In genomic region chr19:53898970-53899900, GRCm38 (mm10) we compare ENCODE assay signal across 18 mouse cellular contexts. TPM values are rescaled to one million over a fixed set of nuclear protein-coding genes. Genes with fewer than 3 reads are reported as not detected.
DNase-seq lines count a peak whose midpoint lies in the region; ATAC-seq and TF ChIP-seq lines count a peak whose summit lies in the region.
"Had no signal": no experiment of that assay in that cellular context is flagged by ENCODE, and none has a peak within 500 bp of the region (broad histone marks: within the 10 kb centered on the region; RNA-seq: fewer than 3 reads in every experiment).

No protein-coding gene starts in this region.

- DNase-seq in forebrain, embryonic 11.5 days (ENCODE audit: low spot score), result peak; percentile 28
- DNase-seq in layer of hippocampus, adult 2 months (ENCODE audit: low spot score in 2 of 2), result no peak
- no peak for DNase-seq in layer of hippocampus, postnatal 10 days (ENCODE audit: low spot score in 2 of 2)
- DNase-seq in CD4-positive helper T cell, adult 2 months (ENCODE audit: low read depth, low spot score), result peak; percentile 26
- DNase-seq in hindbrain, postnatal 0 days (ENCODE audit: low spot score), result no peak
- DNase-seq: adrenal gland, adult 8-10 months; cerebellum, adult 9-11 months; gastrocnemius, postnatal 25 days; kidney, adult 9 months; layer of hippocampus, postnatal 36 days; lung, embryonic 14.5 days; lung, postnatal 4 days; right cerebral cortex, postnatal 4 days had no signal

- no peak overlapping the region for H3K27ac ChIP-seq in forebrain, embryonic 11.5 days (ENCODE audit: low read depth, low read length)
- H3K27ac ChIP-seq in forebrain, embryonic 13.5 days, result no peak overlapping the region
- peak overlapping the region; percentile 68; the same call in 1 of the 2 replicates for H3K27ac ChIP-seq in layer of hippocampus, adult 2 months
- peak overlapping the region; percentile 5; the same call in 1 of the 2 replicates for H3K27ac ChIP-seq in bone marrow, adult 2 months (ENCODE audit: control insufficient read depth, insufficient read depth, low read depth, low read length, poor library complexity)
- no peak overlapping the region for H3K27ac ChIP-seq in hindbrain, postnatal 0 days
- no peak overlapping the region for H3K27ac ChIP-seq in midbrain, embryonic 13.5 days
- H3K27ac ChIP-seq: liver, embryonic 12.5 days; midbrain, embryonic 10.5 days had no signal

- H3K9me3 ChIP-seq in forebrain, embryonic 11.5 days (ENCODE audit: control insufficient read depth, low read length), result no peaks in the 10 kb centered on the region
- no peaks in the 10 kb centered on the region for H3K9me3 ChIP-seq in forebrain, embryonic 13.5 days (replicated peaks)
- no peaks in the 10 kb centered on the region for H3K9me3 ChIP-seq in hindbrain, postnatal 0 days (ENCODE audit: low read length)
- H3K9me3 ChIP-seq in midbrain, embryonic 13.5 days, result no peaks in the 10 kb centered on the region
- H3K9me3 ChIP-seq: liver, embryonic 12.5 days; midbrain, embryonic 10.5 days had no signal

- no peaks in the 10 kb centered on the region for H3K36me3 ChIP-seq in forebrain, embryonic 11.5 days (ENCODE audit: control insufficient read depth, insufficient read depth, low read length)
- H3K36me3 ChIP-seq in forebrain, embryonic 13.5 days (ENCODE audit: poor library complexity, severe bottlenecking), result no peaks in the 10 kb centered on the region
- H3K36me3 ChIP-seq in hindbrain, postnatal 0 days (ENCODE audit: insufficient read depth, low read length), result no peaks in the 10 kb centered on the region
- no peaks in the 10 kb centered on the region for H3K36me3 ChIP-seq in midbrain, embryonic 13.5 days
- H3K36me3 ChIP-seq: liver, embryonic 12.5 days; midbrain, embryonic 10.5 days had no signal

- no peak for TF ChIP-seq POLR2A in bone marrow, adult 2 months (IDR thresholded peaks at IDR 0.05; ENCODE audit: borderline replicate concordance, control insufficient read depth, low read depth, low read length)

- no peaks in the 10 kb centered on the region for H3K27me3 ChIP-seq in forebrain, embryonic 11.5 days (ENCODE audit: control insufficient read depth, insufficient read depth, low read length)
- H3K27me3 ChIP-seq in forebrain, embryonic 13.5 days, result no peaks in the 10 kb centered on the region
- no peaks in the 10 kb centered on the region for H3K27me3 ChIP-seq in hindbrain, postnatal 0 days (ENCODE audit: insufficient read depth, low read length)
- H3K27me3 ChIP-seq in midbrain, embryonic 13.5 days, result no peaks in the 10 kb centered on the region
- H3K27me3 ChIP-seq: liver, embryonic 12.5 days had no signal

- 87% methylated on average over 25 of the region's 25 CpGs for WGBS in forebrain, embryonic 11.5 days
- WGBS in forebrain, embryonic 13.5 days, result 82% methylated on average over 25 of the region's 25 CpGs
- 79% methylated on average over 25 of the region's 25 CpGs for WGBS in bone marrow, adult 2 months
- 84% methylated on average over 25 of the region's 25 CpGs for WGBS in hindbrain, postnatal 0 days
- WGBS in midbrain, embryonic 13.5 days, result 84% methylated on average over 25 of the region's 25 CpGs

- H3K4me3 ChIP-seq in forebrain, embryonic 11.5 days (ENCODE audit: low read depth, low read length), result no peak overlapping the region
- H3K4me3 ChIP-seq in forebrain, embryonic 13.5 days, result no peak overlapping the region
- no peak overlapping the region; the same call in 1 of the 2 replicates for H3K4me3 ChIP-seq in layer of hippocampus, adult 2 months
- H3K4me3 ChIP-seq in bone marrow, adult 2 months (replicated peaks; ENCODE audit: control insufficient read depth, low read depth, low read length), result no peak overlapping the region
- no peak overlapping the region for H3K4me3 ChIP-seq in hindbrain, postnatal 0 days (ENCODE audit: low read length)
- H3K4me3 ChIP-seq in midbrain, embryonic 13.5 days (replicated peaks), result no peak overlapping the region
- H3K4me3 ChIP-seq: liver, embryonic 12.5 days; midbrain, embryonic 10.5 days had no signal

- H3K4me1 ChIP-seq in forebrain, embryonic 11.5 days (replicated peaks; ENCODE audit: control insufficient read depth, insufficient read depth, low read length), result no peaks in the 10 kb centered on the region; the same call in 1 of the 2 replicates
- peaks cover 7% of the 10 kb centered on the region for H3K4me1 ChIP-seq in forebrain, embryonic 13.5 days
- H3K4me1 ChIP-seq in bone marrow, adult 2 months (ENCODE audit: control insufficient read depth, insufficient read depth, low read length), result peaks cover 7% of the 10 kb centered on the region
- peaks cover 7% of the 10 kb centered on the region for H3K4me1 ChIP-seq in hindbrain, postnatal 0 days (ENCODE audit: insufficient read depth, low read length)
- H3K4me1 ChIP-seq in midbrain, embryonic 13.5 days (replicated peaks), result peaks cover 10% of the 10 kb centered on the region

- no peak for ATAC-seq in forebrain, embryonic 11.5 days (replicated peaks; ENCODE audit: low FRiP score)
- no peak for ATAC-seq in forebrain, embryonic 13.5 days
- ATAC-seq in hindbrain, postnatal 0 days, result no peak
- no peak for ATAC-seq in midbrain, embryonic 13.5 days
- ATAC-seq: liver, embryonic 12.5 days had no signal

- H3K9ac ChIP-seq in forebrain, embryonic 11.5 days (ENCODE audit: low read length), result no peak overlapping the region
- H3K9ac ChIP-seq in forebrain, embryonic 13.5 days, result no peak overlapping the region
- no peak overlapping the region for H3K9ac ChIP-seq in hindbrain, postnatal 0 days (replicated peaks; ENCODE audit: low read length)
- H3K9ac ChIP-seq in midbrain, embryonic 13.5 days (replicated peaks), result no peak overlapping the region
- H3K9ac ChIP-seq: liver, embryonic 12.5 days; lung, embryonic 14.5 days had no signal

- TF ChIP-seq CTCF in layer of hippocampus, adult 2 months (conservative IDR thresholded peaks at IDR 0.05), result 0 out of 2 replicates have a peak, but pooled peaks have one; percentile 9
- TF ChIP-seq CTCF in bone marrow, adult 2 months (IDR thresholded peaks at IDR 0.05; ENCODE audit: control insufficient read depth, insufficient read depth, low read length), result no peak
- TF ChIP-seq CTCF in hindbrain, postnatal 0 days (IDR thresholded peaks at IDR 0.05; ENCODE audit: low read depth), result no peak

- no peak overlapping the region for H3K4me2 ChIP-seq in forebrain, embryonic 11.5 days (ENCODE audit: low read depth, low read length, severe bottlenecking)
- H3K4me2 ChIP-seq in forebrain, embryonic 13.5 days, result no peak overlapping the region
- no peak overlapping the region for H3K4me2 ChIP-seq in hindbrain, postnatal 0 days (ENCODE audit: low read depth, low read length)
- no peak overlapping the region for H3K4me2 ChIP-seq in midbrain, embryonic 13.5 days (replicated peaks)
- H3K4me2 ChIP-seq: liver, embryonic 12.5 days; lung, embryonic 14.5 days had no signal

RNA-seq across cellular contexts. Expression of gene Pdcd4, which starts 7.2 kb away (rescaled TPM):
- 84.0 and 90.6 TPM in 2 replicates for polyA plus RNA-seq in forebrain, embryonic 11.5 days (2014; fragmentation: Nextera tagmentation; extraction: Ambion mirVana)
- polyA plus RNA-seq in forebrain, embryonic 13.5 days (2015; fragmentation: Nextera tagmentation; extraction: Ambion mirVana), result 110 and 115 TPM in 2 replicates
- 100 to 1,000 TPM; 118 to 119 TPM for total RNA-seq in layer of hippocampus, adult 2 months (2021)
- total RNA-seq in layer of hippocampus, postnatal 10 days (2021), result 100 to 1,000 TPM; 110 to 118 TPM
- polyA plus RNA-seq in bone marrow, adult 2 months (2011; ENCODE audit: insufficient read depth, insufficient read length, low replicate concordance, missing spikeins), result 47.8 and 49.6 TPM in 2 replicates
- 10.0 and 13.1 TPM in 2 replicates for total RNA-seq in hindbrain, postnatal 0 days (2014; rRNA removed)
- 83.9 and 90.8 TPM in 2 replicates for polyA plus RNA-seq in hindbrain, postnatal 0 days (2015; fragmentation: Nextera tagmentation; extraction: Ambion mirVana)
- polyA plus RNA-seq in midbrain, embryonic 13.5 days (2015; fragmentation: Nextera tagmentation; extraction: Ambion mirVana), result 84.7 and 85.6 TPM in 2 replicates

RNA-seq across cellular contexts. Expression of gene Shoc2, which starts 44.9 kb away (rescaled TPM):
- polyA plus RNA-seq in forebrain, embryonic 11.5 days (2014; fragmentation: Nextera tagmentation; extraction: Ambion mirVana), result 82.5 and 85.8 TPM in 2 replicates
- polyA plus RNA-seq in forebrain, embryonic 13.5 days (2015; fragmentation: Nextera tagmentation; extraction: Ambion mirVana), result 55.7 and 59.6 TPM in 2 replicates
- 10 to 100 TPM; 50.1 to 50.3 TPM for total RNA-seq in layer of hippocampus, adult 2 months (2021)
- 10 to 100 TPM; 50.3 to 56.3 TPM for total RNA-seq in layer of hippocampus, postnatal 10 days (2021)
- polyA plus RNA-seq in bone marrow, adult 2 months (2011; ENCODE audit: insufficient read depth, insufficient read length, low replicate concordance, missing spikeins), result 11.8 and 17.4 TPM in 2 replicates
- 66.1 and 69.8 TPM in 2 replicates for total RNA-seq in hindbrain, postnatal 0 days (2014; rRNA removed)
- 44.0 and 47.7 TPM in 2 replicates for polyA plus RNA-seq in hindbrain, postnatal 0 days (2015; fragmentation: Nextera tagmentation; extraction: Ambion mirVana)
- polyA plus RNA-seq in midbrain, embryonic 13.5 days (2015; fragmentation: Nextera tagmentation; extraction: Ambion mirVana), result 62.3 and 63.9 TPM in 2 replicates

RNA-seq across cellular contexts. Expression of gene Bbip1, which starts 45.2 kb away (rescaled TPM):
- polyA plus RNA-seq in forebrain, embryonic 11.5 days (2014; fragmentation: Nextera tagmentation; extraction: Ambion mirVana), result 127 and 138 TPM in 2 replicates
- 146 and 153 TPM in 2 replicates for polyA plus RNA-seq in forebrain, embryonic 13.5 days (2015; fragmentation: Nextera tagmentation; extraction: Ambion mirVana)
- 10 to 100 TPM; 52.6 to 52.7 TPM for total RNA-seq in layer of hippocampus, adult 2 months (2021)
- total RNA-seq in layer of hippocampus, postnatal 10 days (2021), result 10 to 100 TPM; 91.9 to 92.8 TPM
- 25.8 and 32.5 TPM in 2 replicates for polyA plus RNA-seq in bone marrow, adult 2 months (2011; ENCODE audit: insufficient read depth, insufficient read length, low replicate concordance, missing spikeins)
- total RNA-seq in hindbrain, postnatal 0 days (2014; rRNA removed), result 43.6 and 53.7 TPM in 2 replicates
- polyA plus RNA-seq in hindbrain, postnatal 0 days (2015; fragmentation: Nextera tagmentation; extraction: Ambion mirVana), result 146 and 166 TPM in 2 replicates
- 120 and 134 TPM in 2 replicates for polyA plus RNA-seq in midbrain, embryonic 13.5 days (2015; fragmentation: Nextera tagmentation; extraction: Ambion mirVana)

Comparison
In these comparisons a context has a peak if more than half of its experiments do, and no peak if none do; other contexts are left out.
1. DNase-seq: peak in forebrain, embryonic 11.5 days (single experiment) and CD4-positive helper T cell, adult 2 months (single experiment); none in layer of hippocampus, adult 2 months (0 of 2), layer of hippocampus, postnatal 10 days (0 of 2) and hindbrain, postnatal 0 days (single experiment).
2. H3K27ac ChIP-seq: peak in layer of hippocampus, adult 2 months (single experiment) and bone marrow, adult 2 months (single experiment); none in forebrain, embryonic 11.5 days (single experiment), forebrain, embryonic 13.5 days (single experiment), hindbrain, postnatal 0 days (single experiment) and midbrain, embryonic 13.5 days (single experiment).